Mouse (Mus musculus) cerebellum, adult 2 months (tissue): ENCODE measurements around the gene Slc23a4. TPM values are rescaled to one million over a fixed set of nuclear protein-coding genes. Genes with fewer than 3 reads are reported as not detected.

Experiments
- DNase-seq, 2 experiments: peaks; one replicate each; pipeline ENCODE4 v3.0.0; 2021
- H3K27ac ChIP-seq: fragments of 200-500 bp; 2 replicates; pipeline ENCODE4 v1.5.1; 2012; ENCODE audit warnings: low read length, control low read depth, inconsistent platforms; ENCODE audit not compliant: insufficient read depth
- H3K27me3 ChIP-seq: fragments of 200-500 bp; 2 replicates; pipeline ENCODE4 v1.6.1; 2012; ENCODE audit warnings: inconsistent platforms, mild to moderate bottlenecking, low read length, moderate library complexity; ENCODE audit not compliant: control insufficient read depth, insufficient read depth
- H3K4me1 ChIP-seq: fragments of 200-500 bp; 2 replicates; pipeline ENCODE4 v1.6.1; 2011; ENCODE audit warnings: low read length; ENCODE audit not compliant: control insufficient read depth, insufficient read depth
- H3K4me3 ChIP-seq: fragments of 200-500 bp; replicated peaks from 2 replicates; pipeline ENCODE3; 2011; ENCODE audit warnings: mild to moderate bottlenecking, low read depth, low read length, control low read depth; ENCODE audit not compliant: insufficient read depth
- CTCF ChIP-seq: fragments of 200-500 bp; IDR thresholded peaks from 2 replicates; pipeline ENCODE4 v1.5.1; 2011; ENCODE audit warnings: low read depth, mild to moderate bottlenecking, control low read depth, low read length, moderate library complexity, borderline replicate concordance; ENCODE audit not compliant: insufficient read depth
- POLR2A ChIP-seq: fragments of 200-500 bp; IDR thresholded peaks from 2 replicates; pipeline ENCODE4 v1.6.1; 2011; ENCODE audit warnings: low read length, control low read depth, borderline replicate concordance; ENCODE audit not compliant: insufficient read depth
- WGBS: fragments of 180-500 bp; shearing (Covaris S2); methylation state at CpG from one replicate; pipeline ENCODE4 v1.1.7; 2018; 5-methylcytosine and 5-hydroxymethylcytosine counted together
- polyA plus RNA-seq: library from polyadenylated mRNA; depleted of rRNA; stranded (reverse); fragments of >200 nt; gene quantifications from 2 replicates; pipeline ENCODE4 v1.2.3, GENCODE M21; 2012; rRNA removed

Slc23a4 gene
- 0.46 and 0.70 TPM in 2 replicates for polyA plus RNA-seq

GRCm38 (mm10) chr6:34988081-34988761 lies at the start of gene Slc23a4:
Slc23a4 (minus strand) TSS chr6:34988404.
- 10% methylated on average over 20 of the region's 20 CpGs for WGBS
- no peak for DNase-seq
- Histone ChIP-seq H3K4me1 (0 out of 2 replicates have a peak, but pooled peaks cover 3% of the 10 kb centered on the region), H3K27ac (no peak within 1 kb of the TSS), H3K4me3 (no peak within 1 kb of the TSS), H3K27me3 (no peaks in the 10 kb centered on the region)
- TF ChIP-seq POLR2A = no peak
- no peak for TF ChIP-seq CTCF

GRCm38 (mm10) chr6:35033341-35033740 lies 45.1 kb upstream of the Slc23a4 start:
- Histone ChIP-seq H3K27me3 (no peaks in the 10 kb centered on the region), H3K4me3 (no peak overlapping the region), H3K27ac (no peak overlapping the region), H3K4me1 (peaks cover under 1% of the 10 kb centered on the region; the same call in 1 of the 2 replicates)
- no peak for TF ChIP-seq CTCF
- no peak for TF ChIP-seq POLR2A
- 95% methylated on average over 11 of the region's 11 CpGs for WGBS
- no peak for DNase-seq

- TF ChIP-seq CTCF (no peak), POLR2A (no peak)
- Histone ChIP-seq H3K27me3 (no peaks in the 10 kb centered on the region), H3K4me1 (peaks cover 7% of the 10 kb centered on the region), H3K27ac (no peak overlapping the region), H3K4me3 (no peak overlapping the region)
- 92% methylated on average over 2 of the region's 2 CpGs for WGBS
- no peak for DNase-seq
Observed at GRCm38 (mm10) chr6:35032704-35033103, 44.5 kb upstream of the Slc23a4 start.

GRCm38 (mm10) chr6:35030811-35031210 lies 42.6 kb upstream of the Slc23a4 start:
- DNase-seq = no peak
- H3K27me3 ChIP-seq = no peaks in the 10 kb centered on the region
- no peak overlapping the region for H3K4me3 ChIP-seq
- no peak overlapping the region for H3K27ac ChIP-seq
- TF ChIP-seq POLR2A = no peak
- TF ChIP-seq CTCF = no peak
- over 99% methylated on average over 4 of the region's 4 CpGs for WGBS
- peaks cover 15% of the 10 kb centered on the region for H3K4me1 ChIP-seq

GRCm38 (mm10) chr6:35030226-35030625 lies 42.0 kb upstream of the Slc23a4 start:
- Histone ChIP-seq H3K27ac (no peak overlapping the region), H3K27me3 (no peaks in the 10 kb centered on the region), H3K4me3 (no peak overlapping the region), H3K4me1 (peaks cover 15% of the 10 kb centered on the region)
- WGBS = 83% methylated on average over 6 of the region's 6 CpGs
- DNase-seq = no peak
- no peak for TF ChIP-seq POLR2A
- TF ChIP-seq CTCF = no peak

- 20% methylated on average over 2 of the region's 2 CpGs for WGBS
- no peak for TF ChIP-seq CTCF
- no peak for TF ChIP-seq POLR2A
- no peak for DNase-seq
- H3K4me3 ChIP-seq = no peak overlapping the region
- no peak overlapping the region for H3K27ac ChIP-seq
- peaks cover 15% of the 10 kb centered on the region for H3K4me1 ChIP-seq
- no peaks in the 10 kb centered on the region for H3K27me3 ChIP-seq
Observed at GRCm38 (mm10) chr6:35028023-35028422, 39.8 kb upstream of the Slc23a4 start.

- no peak overlapping the region for H3K27ac ChIP-seq
- peaks cover 15% of the 10 kb centered on the region for H3K4me1 ChIP-seq
- H3K27me3 ChIP-seq = no peaks in the 10 kb centered on the region
- TF ChIP-seq CTCF = no peak
- TF ChIP-seq POLR2A = no peak
- peak in 1 of 2 experiments; percentile 56 for DNase-seq
- no peak overlapping the region for H3K4me3 ChIP-seq
- 11% methylated on average over 6 of the region's 6 CpGs for whole genome bisulfite sequencing
Observed at GRCm38 (mm10) chr6:35027257-35027656, 39.1 kb upstream of the Slc23a4 start.

GRCm38 (mm10) chr6:35016624-35017023 lies 28.4 kb upstream of the Slc23a4 start:
- 96% methylated on average over 5 of the region's 5 CpGs for WGBS
- Histone ChIP-seq H3K4me3 (no peak overlapping the region), H3K27ac (no peak overlapping the region), H3K4me1 (no peaks in the 10 kb centered on the region), H3K27me3 (no peaks in the 10 kb centered on the region)
- no peak for DNase-seq
- no peak for TF ChIP-seq POLR2A
- TF ChIP-seq CTCF = no peak
